ENCODE assay signal across 16 mouse cellular contexts in genomic region chr12:111328360-111328759, GRCm38 (mm10). TPM values are rescaled to one million over a fixed set of nuclear protein-coding genes. Genes with fewer than 3 reads are reported as not detected.
DNase-seq lines count a peak whose midpoint lies in the region; ATAC-seq and TF ChIP-seq lines count a peak whose summit lies in the region.
"Had no signal": no experiment of that assay in that cellular context is flagged by ENCODE, and none has a peak within 500 bp of the region (broad histone marks: within the 10 kb centered on the region; RNA-seq: fewer than 3 reads in every experiment).

No protein-coding gene starts in this region.

- no peak overlapping the region for H3K4me3 ChIP-seq in heart, adult 2 months
- H3K4me3 ChIP-seq in bone marrow, adult 2 months (replicated peaks; ENCODE audit: control insufficient read depth, low read depth, low read length), result no peak overlapping the region
- H3K4me3 ChIP-seq in lung, postnatal 0 days (ENCODE audit: low read depth, low read length), result no peak overlapping the region
- H3K4me3 ChIP-seq: limb, embryonic 13.5 days; midbrain, embryonic 12.5 days had no signal

- peak; percentile 44 for TF ChIP-seq CTCF in heart, adult 2 months (IDR thresholded peaks at IDR 0.05)
- 0 out of 2 replicates have a peak, but pooled peaks have one; percentile 9 for TF ChIP-seq CTCF in bone marrow, adult 2 months (IDR thresholded peaks at IDR 0.05; ENCODE audit: control insufficient read depth, insufficient read depth, low read length)
- peak; percentile 51 for TF ChIP-seq CTCF in lung, postnatal 0 days (IDR thresholded peaks at IDR 0.05)

- peaks cover 1% of the 10 kb centered on the region; the same call in 1 of the 2 replicates for H3K4me1 ChIP-seq in heart, adult 2 months (ENCODE audit: control insufficient read depth, insufficient read depth, low read length)
- H3K4me1 ChIP-seq in bone marrow, adult 2 months (ENCODE audit: control insufficient read depth, insufficient read depth, low read length), result no peaks in the 10 kb centered on the region
- H3K4me1 ChIP-seq in lung, postnatal 0 days (ENCODE audit: insufficient read depth, low read depth, low read length), result no peaks in the 10 kb centered on the region
- H3K4me1 ChIP-seq: limb, embryonic 13.5 days; midbrain, embryonic 12.5 days had no signal

- no peaks in the 10 kb centered on the region; the same call in 1 of the 2 replicates for H3K79me2 ChIP-seq in heart, adult 2 months (replicated peaks; ENCODE audit: control insufficient read depth, insufficient read depth, low read length)

- DNase-seq in heart, adult 2 months, result no peak
- DNase-seq in heart, postnatal 14 days, result no peak
- peak; percentile 13 for DNase-seq in 3T3-L1 (ENCODE audit: low read depth, low spot score)
- peak; percentile 57 for DNase-seq in lung, postnatal 0 days (ENCODE audit: low spot score)
- no peak for DNase-seq in thymus, postnatal 4 days
- DNase-seq in adrenal gland, postnatal 14 days, result no peak
- no peak for DNase-seq in right cerebral cortex, postnatal 14 days
- DNase-seq: adrenal gland, postnatal 25 days; cerebellum, adult 8-10 months; heart, adult 18-20 months; heart, postnatal 4 days; kidney, adult 8-10 months had no signal

- H3K27me3 ChIP-seq in heart, adult 2 months (ENCODE audit: control insufficient read depth, insufficient read depth, low read length), result no peaks in the 10 kb centered on the region
- no peaks in the 10 kb centered on the region for H3K27me3 ChIP-seq in lung, postnatal 0 days (replicated peaks; ENCODE audit: insufficient read depth, low read length)
- H3K27me3 ChIP-seq: limb, embryonic 13.5 days; midbrain, embryonic 12.5 days had no signal

- no peak overlapping the region for H3K27ac ChIP-seq in heart, adult 2 months
- H3K27ac ChIP-seq in bone marrow, adult 2 months (ENCODE audit: control insufficient read depth, insufficient read depth, low read depth, low read length, poor library complexity), result no peak overlapping the region
- no peak overlapping the region for H3K27ac ChIP-seq in lung, postnatal 0 days (ENCODE audit: low read length)
- H3K27ac ChIP-seq: limb, embryonic 13.5 days; midbrain, embryonic 12.5 days had no signal

- WGBS in heart, adult 2 months, result 85% methylated on average over 6 of the region's 6 CpGs
- WGBS in bone marrow, adult 2 months, result 51% methylated on average over 6 of the region's 6 CpGs
- WGBS in lung, postnatal 0 days, result 58% methylated on average over 6 of the region's 6 CpGs

- no peaks in the 10 kb centered on the region for H3K36me3 ChIP-seq in heart, adult 2 months (ENCODE audit: control insufficient read depth, insufficient read depth, low read length)
- peaks cover 35% of the 10 kb centered on the region for H3K36me3 ChIP-seq in lung, postnatal 0 days (ENCODE audit: insufficient read depth, low read length)

- no peak for TF ChIP-seq EP300 in heart, adult 2 months (IDR thresholded peaks at IDR 0.05; ENCODE audit: insufficient read depth, low read depth, low read length)
- TF ChIP-seq EP300 in lung, postnatal 0 days (IDR thresholded peaks at IDR 0.05), result no peak

- ATAC-seq in lung, postnatal 0 days, result peak; percentile 89

- no peak overlapping the region for H3K9ac ChIP-seq in heart, adult 2 months (ENCODE audit: low read depth, low read length)
- no peak overlapping the region for H3K9ac ChIP-seq in lung, postnatal 0 days (replicated peaks; ENCODE audit: low read depth)
- H3K9ac ChIP-seq: limb, embryonic 13.5 days; midbrain, embryonic 12.5 days had no signal

- TF ChIP-seq POLR2A in heart, adult 2 months (IDR thresholded peaks at IDR 0.05; ENCODE audit: insufficient read depth, low read depth, low read length), result no peak
- no peak for TF ChIP-seq POLR2A in bone marrow, adult 2 months (IDR thresholded peaks at IDR 0.05; ENCODE audit: borderline replicate concordance, control insufficient read depth, low read depth, low read length)

- H3K4me2 ChIP-seq in lung, postnatal 0 days (replicated peaks; ENCODE audit: low read depth, low read length), result no peak overlapping the region
- H3K4me2 ChIP-seq: limb, embryonic 13.5 days; midbrain, embryonic 12.5 days had no signal

- intact Hi-C loops in heart, adult 2 months (cut with DNase I), result no loop called here
- intact Hi-C loops in heart, postnatal 14 days (cut with DNase I), result no loop called here

- H3K9me3 ChIP-seq in lung, postnatal 0 days (ENCODE audit: low read length), result no peaks in the 10 kb centered on the region
- H3K9me3 ChIP-seq: limb, embryonic 13.5 days; midbrain, embryonic 12.5 days had no signal

RNA-seq across cellular contexts. Expression of gene Cdc42bpb, which starts 49.2 kb away (rescaled TPM):
- total RNA-seq in heart, adult 2 months (2021), result 10 to 100 TPM; 55.3 to 58.5 TPM
- polyA plus RNA-seq in heart, adult 2 months (2012; rRNA removed), result 105 and 106 TPM in 2 replicates
- total RNA-seq in heart, postnatal 14 days (2021), result 10 to 100 TPM; 73.0 to 82.1 TPM
- polyA plus RNA-seq in bone marrow, adult 2 months (2011; ENCODE audit: insufficient read depth, insufficient read length, low replicate concordance, missing spikeins), result 5.7 and 20.1 TPM in 2 replicates
- 29.0 and 32.5 TPM in 2 replicates for polyA plus RNA-seq in lung, postnatal 0 days (2015; fragmentation: Nextera tagmentation; extraction: Ambion mirVana)
- 133 and 149 TPM in 2 replicates for total RNA-seq in adrenal gland, postnatal 14 days (2021)

RNA-seq across cellular contexts. Expression of gene Amn, which starts 57.5 kb away (rescaled TPM):
- total RNA-seq in heart, adult 2 months (2021), result not detected
- polyA plus RNA-seq in heart, adult 2 months (2012; rRNA removed), result not detected in 2 replicates
- total RNA-seq in heart, postnatal 14 days (2021), result not detected
- not detected in 2 replicates for polyA plus RNA-seq in bone marrow, adult 2 months (2011; ENCODE audit: insufficient read depth, insufficient read length, low replicate concordance, missing spikeins)
- 0.31 and 0.40 TPM in 2 replicates for polyA plus RNA-seq in lung, postnatal 0 days (2015; fragmentation: Nextera tagmentation; extraction: Ambion mirVana)
- total RNA-seq in adrenal gland, postnatal 14 days (2021), result not detected in 2 replicates
- total RNA-seq: heart, adult 18-20 months had no signal
- polyA plus RNA-seq: neural tube, embryonic 11.5 days had no signal

Comparison
In these comparisons a context has a peak if more than half of its experiments do, and no peak if none do; other contexts are left out.
1. DNase-seq: peak in 3T3-L1 (single experiment) and lung, postnatal 0 days (single experiment); none in heart, adult 2 months (0 of 2), heart, postnatal 14 days (0 of 2), thymus, postnatal 4 days (single experiment), adrenal gland, postnatal 14 days (single experiment) and right cerebral cortex, postnatal 14 days (single experiment).
2. Peak in every context shown above with its lines, with median percentiles within 50 percentile points of each other: CTCF ChIP-seq.